17 mouse cellular contexts compared by ENCODE assay signal in the genomic region with DNA sequence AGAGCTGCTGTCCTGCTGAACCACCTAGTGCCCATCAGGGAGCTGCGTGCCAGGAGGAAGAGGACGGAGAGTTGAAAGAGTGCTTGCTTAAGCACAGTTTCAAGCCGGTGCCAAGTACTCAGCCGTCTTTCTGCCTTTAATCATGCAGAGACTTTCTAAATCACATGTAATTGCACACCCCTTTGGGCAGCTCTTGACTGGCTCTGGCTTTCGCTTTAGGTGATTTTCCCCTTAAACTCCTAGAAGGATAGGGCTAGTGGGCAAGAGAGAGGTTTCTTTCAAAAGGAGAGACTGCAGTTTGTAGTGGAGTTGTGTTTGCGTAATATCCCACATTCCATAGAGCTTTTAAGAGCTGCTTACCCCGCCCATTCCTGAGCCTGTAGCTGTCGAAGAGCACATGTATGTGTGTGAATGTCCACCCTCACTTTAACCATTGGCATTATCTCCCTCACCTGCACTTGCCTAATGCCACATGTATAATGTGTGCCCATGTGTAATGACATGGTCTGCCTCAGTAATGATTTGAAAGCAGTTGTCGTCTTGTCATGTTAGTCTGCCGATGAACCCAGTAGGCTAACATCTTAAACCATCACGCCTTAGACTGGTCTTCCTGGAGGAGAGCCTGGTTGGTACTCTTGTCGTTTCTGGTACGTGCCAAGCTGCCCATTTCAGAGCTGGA.
DNase-seq lines count a peak whose midpoint lies in the region; ATAC-seq and TF ChIP-seq lines count a peak whose summit lies in the region.
"Had no signal": no experiment of that assay in that cellular context is flagged by ENCODE, and none has a peak within 500 bp of the region (broad histone marks: within the 10 kb centered on the region; RNA-seq: fewer than 3 reads in every experiment).

No protein-coding gene starts in this region.

- peaks cover 24% of the 10 kb centered on the region for H3K79me2 ChIP-seq in myocyte (ENCODE audit: control insufficient read depth, insufficient read depth)

- H3K27ac ChIP-seq in hindbrain, embryonic 13.5 days = 0 out of 2 replicates have a peak overlapping the region, but pooled peaks have one; percentile 23
- H3K27ac ChIP-seq in hindbrain, postnatal 0 days = no peak overlapping the region
- H3K27ac ChIP-seq in embryonic facial prominence, embryonic 14.5 days (replicated peaks; ENCODE audit: low read depth, low read length) = peak overlapping the region; percentile 56; the same call in 1 of the 2 replicates
- H3K27ac ChIP-seq in intestine, embryonic 16.5 days (ENCODE audit: low read length) = no peak overlapping the region
- H3K27ac ChIP-seq: midbrain, embryonic 13.5 days; neural tube, embryonic 13.5 days had no signal

- 77% methylated on average over 13 of the region's 13 CpGs for WGBS in hindbrain, embryonic 13.5 days
- WGBS in hindbrain, postnatal 0 days = 63% methylated on average over 13 of the region's 13 CpGs
- WGBS in embryonic facial prominence, embryonic 14.5 days = 54% methylated on average over 13 of the region's 13 CpGs
- WGBS in lung, adult 2 months = 59% methylated on average over 13 of the region's 13 CpGs
- WGBS in intestine, embryonic 16.5 days = 75% methylated on average over 13 of the region's 13 CpGs

- peaks cover 62% of the 10 kb centered on the region for H3K4me1 ChIP-seq in hindbrain, embryonic 13.5 days (replicated peaks)
- no peaks in the 10 kb centered on the region; the same call in 1 of the 2 replicates for H3K4me1 ChIP-seq in hindbrain, postnatal 0 days (ENCODE audit: insufficient read depth, low read length)
- peaks cover 35% of the 10 kb centered on the region for H3K4me1 ChIP-seq in embryonic facial prominence, embryonic 14.5 days (ENCODE audit: control insufficient read depth, insufficient read depth, low read length)
- peaks cover 12% of the 10 kb centered on the region for H3K4me1 ChIP-seq in lung, adult 2 months (ENCODE audit: control insufficient read depth, insufficient read depth, low read length)
- peaks cover 22% of the 10 kb centered on the region for H3K4me1 ChIP-seq in intestine, embryonic 16.5 days (ENCODE audit: control insufficient read depth, insufficient read depth, low read length)

- no peaks in the 10 kb centered on the region for H3K9me3 ChIP-seq in hindbrain, embryonic 13.5 days
- no peaks in the 10 kb centered on the region for H3K9me3 ChIP-seq in hindbrain, postnatal 0 days (ENCODE audit: low read length)
- H3K9me3 ChIP-seq in embryonic facial prominence, embryonic 14.5 days (ENCODE audit: control insufficient read depth, low read length) = no peaks in the 10 kb centered on the region
- H3K9me3 ChIP-seq in intestine, embryonic 16.5 days (ENCODE audit: control insufficient read depth, low read length) = no peaks in the 10 kb centered on the region
- H3K9me3 ChIP-seq: midbrain, embryonic 13.5 days; neural tube, embryonic 13.5 days had no signal

- no peaks in the 10 kb centered on the region for H3K36me3 ChIP-seq in hindbrain, embryonic 13.5 days
- no peaks in the 10 kb centered on the region for H3K36me3 ChIP-seq in hindbrain, postnatal 0 days (ENCODE audit: insufficient read depth, low read length)
- H3K36me3 ChIP-seq in embryonic facial prominence, embryonic 14.5 days (ENCODE audit: control insufficient read depth, insufficient read depth, low read length) = no peaks in the 10 kb centered on the region
- no peaks in the 10 kb centered on the region for H3K36me3 ChIP-seq in myocyte (ENCODE audit: control insufficient read depth, insufficient read depth)
- H3K36me3 ChIP-seq in intestine, embryonic 16.5 days (ENCODE audit: control insufficient read depth, insufficient read depth, low read length) = no peaks in the 10 kb centered on the region
- H3K36me3 ChIP-seq: midbrain, embryonic 13.5 days; neural tube, embryonic 13.5 days had no signal

- no peak overlapping the region for H3ac ChIP-seq in myocyte (ENCODE audit: control insufficient read depth, insufficient read length)

- no peak overlapping the region for H3K4me2 ChIP-seq in hindbrain, embryonic 13.5 days
- no peak overlapping the region for H3K4me2 ChIP-seq in hindbrain, postnatal 0 days (ENCODE audit: low read depth, low read length)
- 0 out of 2 replicates have a peak overlapping the region, but pooled peaks have one; percentile 10 for H3K4me2 ChIP-seq in embryonic facial prominence, embryonic 14.5 days (ENCODE audit: low read depth, low read length)
- peak overlapping the region; percentile 16 for H3K4me2 ChIP-seq in myocyte (ENCODE audit: low read depth)
- H3K4me2 ChIP-seq in intestine, embryonic 16.5 days (ENCODE audit: low read depth, low read length) = no peak overlapping the region
- H3K4me2 ChIP-seq: midbrain, embryonic 13.5 days; neural tube, embryonic 13.5 days had no signal

- H3K27me3 ChIP-seq in hindbrain, embryonic 13.5 days = no peaks in the 10 kb centered on the region
- H3K27me3 ChIP-seq in hindbrain, postnatal 0 days (ENCODE audit: insufficient read depth, low read length) = no peaks in the 10 kb centered on the region
- H3K27me3 ChIP-seq in embryonic facial prominence, embryonic 14.5 days (replicated peaks; ENCODE audit: control insufficient read depth, insufficient read depth, low read length) = no peaks in the 10 kb centered on the region
- no peaks in the 10 kb centered on the region for H3K27me3 ChIP-seq in myocyte (ENCODE audit: control insufficient read depth, insufficient read depth, insufficient read length)
- no peaks in the 10 kb centered on the region for H3K27me3 ChIP-seq in intestine, embryonic 16.5 days (replicated peaks; ENCODE audit: control insufficient read depth, insufficient read depth, low read length)
- H3K27me3 ChIP-seq: midbrain, embryonic 13.5 days; neural tube, embryonic 13.5 days had no signal

- no peak for TF ChIP-seq CTCF in hindbrain, postnatal 0 days (IDR thresholded peaks at IDR 0.05; ENCODE audit: low read depth)
- TF ChIP-seq CTCF in lung, adult 2 months (IDR thresholded peaks at IDR 0.05; ENCODE audit: insufficient read depth, low read length) = no peak

- no peak for DNase-seq in hindbrain, postnatal 0 days (ENCODE audit: low spot score)
- DNase-seq in embryonic facial prominence, embryonic 14.5 days (ENCODE audit: low spot score) = peak; percentile 59
- peak; percentile 46 for DNase-seq in lung, adult 2 months
- no peak for DNase-seq in cerebellum, postnatal 14 days
- no peak for DNase-seq in adrenal gland, postnatal 10 days
- DNase-seq: adrenal gland, adult 8-10 months; gastrocnemius, postnatal 36 days; heart, postnatal 14 days; right cerebral cortex, adult 18-20 months had no signal

- no peak for TF ChIP-seq POLR2A in lung, adult 2 months (IDR thresholded peaks at IDR 0.05; ENCODE audit: borderline replicate concordance, extremely low read depth, low read depth, low read length)
- no peak for TF ChIP-seq POLR2A in myocyte (IDR thresholded peaks at IDR 0.05; ENCODE audit: insufficient read length, low read depth)

- no peak overlapping the region for H3K4me3 ChIP-seq in hindbrain, embryonic 13.5 days
- H3K4me3 ChIP-seq in hindbrain, postnatal 0 days (ENCODE audit: low read length) = no peak overlapping the region
- no peak overlapping the region for H3K4me3 ChIP-seq in embryonic facial prominence, embryonic 14.5 days (ENCODE audit: low read depth, low read length)
- no peak overlapping the region for H3K4me3 ChIP-seq in lung, adult 2 months (replicated peaks; ENCODE audit: extremely low read depth, low read depth, low read length)
- no peak overlapping the region for H3K4me3 ChIP-seq in myocyte
- no peak overlapping the region for H3K4me3 ChIP-seq in intestine, embryonic 16.5 days (ENCODE audit: low read length)
- H3K4me3 ChIP-seq: midbrain, embryonic 13.5 days; neural tube, embryonic 13.5 days had no signal

- no peak overlapping the region for H3K9ac ChIP-seq in hindbrain, embryonic 13.5 days
- H3K9ac ChIP-seq in hindbrain, postnatal 0 days (replicated peaks; ENCODE audit: low read length) = no peak overlapping the region
- no peak overlapping the region for H3K9ac ChIP-seq in embryonic facial prominence, embryonic 14.5 days (ENCODE audit: low read depth, low read length)
- no peak overlapping the region for H3K9ac ChIP-seq in intestine, embryonic 16.5 days (ENCODE audit: low read depth, low read length)
- H3K9ac ChIP-seq: midbrain, embryonic 13.5 days; neural tube, embryonic 13.5 days had no signal

- ATAC-seq in hindbrain, embryonic 13.5 days (ENCODE audit: low FRiP score) = no peak
- no peak for ATAC-seq in hindbrain, postnatal 0 days
- ATAC-seq in embryonic facial prominence, embryonic 14.5 days (ENCODE audit: low read depth) = peak; percentile 24; the same call in 1 of the 2 replicates
- ATAC-seq in intestine, embryonic 16.5 days = no peak
- ATAC-seq: CD4-positive, CD25-positive, alpha-beta regulatory T cell, adult 4 months; forebrain, embryonic 16.5 days; intestine, postnatal 0 days; midbrain, embryonic 13.5 days had no signal

TF ChIP-seq in myocyte, 11 proteins besides CTCF, POLR2A, EP300 and RAD21:
- TF ChIP-seq SRF (IDR thresholded peaks at IDR 0.05; ENCODE audit: control insufficient read depth, insufficient read length, low read depth) (no peak), REST (IDR thresholded peaks at IDR 0.05; ENCODE audit: insufficient read depth, insufficient read length) (no peak), MYOD1 (IDR thresholded peaks at IDR 0.05; ENCODE audit: control insufficient read depth in 1 of 3, insufficient read length in 2 of 3, low read depth in 2 of 3) (peak in 1 of 3 experiments; percentile 8), CEBPB (IDR thresholded peaks at IDR 0.05; ENCODE audit: insufficient read depth, poor library complexity, severe bottlenecking) (peak; percentile 44), E2F4 (IDR thresholded peaks at IDR 0.05; ENCODE audit: insufficient read depth) (no peak)

Comparison
In these comparisons a context has a peak if more than half of its experiments do, and no peak if none do; other contexts are left out.
1. H3K27ac ChIP-seq: peak in hindbrain, embryonic 13.5 days (single experiment) and embryonic facial prominence, embryonic 14.5 days (single experiment); none in hindbrain, postnatal 0 days (single experiment) and intestine, embryonic 16.5 days (single experiment).
2. H3K4me2 ChIP-seq: peak in embryonic facial prominence, embryonic 14.5 days (single experiment) and myocyte (single experiment); none in hindbrain, embryonic 13.5 days (single experiment), hindbrain, postnatal 0 days (single experiment) and intestine, embryonic 16.5 days (single experiment).
3. DNase-seq: peak in embryonic facial prominence, embryonic 14.5 days (single experiment) and lung, adult 2 months (single experiment); none in hindbrain, postnatal 0 days (single experiment), cerebellum, postnatal 14 days (0 of 2) and adrenal gland, postnatal 10 days (single experiment).